Mouse (Mus musculus) liver, embryonic 14.5 days (tissue): ENCODE measurements around the gene Eefsec.

Source experiments
- CTCF ChIP-seq: IDR thresholded peaks from 2 replicates; pipeline ENCODE4 v1.5.1; 2016; ENCODE audit warnings: antibody characterized with exemption, low read depth, control low read depth
- EP300 ChIP-seq: IDR thresholded peaks from 2 replicates; pipeline ENCODE4 v1.6.1; 2016; ENCODE audit warnings: antibody characterized with exemption, low read depth

GRCm38 (mm10) chr6:88345311-88345710 lies 101.0 kb downstream of the Eefsec start:
- TF ChIP-seq CTCF (no peak), EP300 (no peak)
